Mouse (Mus musculus) lung, embryonic 14.5 days (tissue): ENCODE data around the gene Gm28434. TPM values are rescaled to one million over a fixed set of nuclear protein-coding genes. Genes with fewer than 3 reads are reported as not detected.

Source experiments
- ATAC-seq: fragments of 200-750 bp; cut with Nextera tagmentation; 2 replicates; pipeline ENCODE4 v1.8.0; 2017; ENCODE audit warnings: mild to moderate bottlenecking, moderate TSS enrichment, moderate library complexity; ENCODE audit not compliant: insufficient read depth
- DNase-seq: peaks from one replicate; pipeline ENCODE4 v3.0.0-alpha.2; 2015
- H3K27ac ChIP-seq: fragments of 300-500 bp; sonication (generic); 2 replicates; pipeline ENCODE4 v1.5.1; 2014; ENCODE audit warnings: low read depth, mild to moderate bottlenecking, moderate library complexity
- H3K27me3 ChIP-seq: fragments of 300-500 bp; sonication (generic); 2 replicates; pipeline ENCODE4 v1.6.1; 2014; ENCODE audit warnings: low read length, control low read depth; ENCODE audit not compliant: insufficient read depth
- H3K36me3 ChIP-seq: fragments of 300-500 bp; sonication (generic); 2 replicates; pipeline ENCODE4 v1.6.1; 2014; ENCODE audit warnings: control low read depth; ENCODE audit not compliant: insufficient read depth
- H3K4me1 ChIP-seq: fragments of 300-500 bp; sonication (generic); 2 replicates; pipeline ENCODE4 v1.6.1; 2014; ENCODE audit warnings: antibody characterized with exemption, control low read depth; ENCODE audit not compliant: insufficient read depth
- H3K4me2 ChIP-seq: fragments of 300-500 bp; sonication (generic); 2 replicates; pipeline ENCODE4 v1.6.1; 2014; ENCODE audit warnings: mild to moderate bottlenecking
- H3K4me3 ChIP-seq: fragments of 300-500 bp; sonication (generic); 2 replicates; pipeline ENCODE4 v1.5.1; 2014; ENCODE audit warnings: low read depth, low read length
- H3K9ac ChIP-seq: fragments of 300-500 bp; sonication (generic); 2 replicates; pipeline ENCODE4 v1.6.1; 2014
- H3K9me3 ChIP-seq: fragments of 300-500 bp; sonication (generic); 2 replicates; pipeline ENCODE4 v1.6.1; 2016; ENCODE audit warnings: low read depth, low read length, control low read depth
- CTCF ChIP-seq: IDR thresholded peaks from 2 replicates; pipeline ENCODE4 v1.5.1; 2016; ENCODE audit warnings: antibody characterized with exemption, low read depth
- WGBS: fragments of 180-500 bp; shearing (Covaris S2); extraction: QIAGEN DNeasy Blood & Tissue Kit; methylation state at CpG from one replicate; pipeline ENCODE4 v1.1.7; 2014; 5-methylcytosine and 5-hydroxymethylcytosine counted together
- polyA plus RNA-seq: library from polyadenylated mRNA; unstranded; fragments of >200 nt; fragmentation: Nextera tagmentation; extraction: Ambion mirVana; gene quantifications from 2 replicates; pipeline ENCODE4 v1.2.1, GENCODE M21; 2014

Gm28434 gene
- polyA plus RNA-seq, 1 experiment from 2014 or later, result not detected

DNA sequence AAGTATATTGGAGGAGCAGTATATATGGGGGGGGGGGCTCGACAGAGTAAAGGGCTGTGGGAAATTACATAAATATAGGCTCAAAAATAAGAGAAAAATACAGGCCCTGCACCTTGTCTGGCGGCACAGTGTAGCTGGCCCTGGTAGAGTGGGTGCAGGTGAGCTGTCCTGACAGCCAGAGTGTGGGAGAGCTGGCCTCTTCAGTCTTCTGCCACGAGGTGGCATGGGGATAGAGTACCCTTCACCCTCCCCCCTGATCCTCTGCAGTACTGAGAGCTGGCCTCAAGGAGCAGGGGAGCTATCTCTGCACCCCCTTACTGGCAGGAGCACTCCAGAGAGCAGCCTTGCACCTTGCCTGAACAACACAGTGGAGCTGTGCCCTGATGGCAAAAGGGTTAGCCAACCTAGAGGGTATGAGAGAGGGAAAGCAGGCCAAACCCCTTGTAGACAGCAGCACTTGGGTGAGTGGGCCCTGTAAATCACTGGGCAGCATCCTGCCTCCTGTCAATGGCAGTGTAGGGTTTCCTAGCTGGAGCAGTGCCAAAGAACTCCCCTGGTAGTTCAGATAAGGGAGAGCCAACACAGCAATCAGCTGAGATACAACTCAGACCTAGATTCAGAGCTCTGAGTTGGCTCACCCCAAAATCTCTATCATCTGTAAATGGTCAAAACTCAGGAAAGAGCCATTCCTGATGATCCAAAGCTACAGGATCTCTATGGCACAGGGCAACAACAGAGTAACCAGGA, 13.3 kb downstream of the Gm28434 start:
- no peaks in the 10 kb centered on the region for H3K27me3 ChIP-seq
- no peaks in the 10 kb centered on the region for H3K4me1 ChIP-seq
- no peaks in the 10 kb centered on the region for H3K36me3 ChIP-seq
- no peak overlapping the region for H3K4me3 ChIP-seq
- TF ChIP-seq CTCF, result no peak
- no peak overlapping the region for H3K4me2 ChIP-seq
- DNase-seq, result no peak
- H3K27ac ChIP-seq, result no peak overlapping the region
- H3K9me3 ChIP-seq, result no peaks in the 10 kb centered on the region
- H3K9ac ChIP-seq, result no peak overlapping the region
- ATAC-seq, result no peak
- 51% methylated on average over 3 of the region's 3 CpGs for WGBS

DNA sequence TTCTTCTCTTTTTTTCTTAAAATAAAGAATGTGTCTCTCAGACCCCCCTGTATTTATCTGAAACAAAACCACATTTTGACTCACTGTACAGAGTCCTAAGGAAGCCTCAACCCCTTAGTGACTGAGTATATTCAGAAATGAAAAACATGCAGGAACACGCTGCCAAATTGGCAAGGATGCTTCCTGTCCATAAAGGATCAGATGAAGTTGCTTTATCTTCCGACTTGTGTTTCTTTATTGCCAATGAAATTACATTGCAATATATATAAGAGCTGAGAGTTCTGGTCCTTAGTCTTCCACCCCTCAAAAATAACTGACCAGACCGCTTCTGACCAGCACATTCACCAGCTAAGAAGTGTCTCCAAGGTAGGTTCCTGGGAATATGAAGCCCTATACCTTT, 32.9 kb downstream of the Gm28434 start, which contains the start of gene Smr3a:
Smr3a (plus strand) TSS at position 301 of the 400 bp plus-strand sequence.
- ATAC-seq, result no peak
- Histone ChIP-seq H3K4me2 (no peak within 1 kb of the TSS), H3K36me3 (no peaks in the 10 kb centered on the region), H3K9ac (no peak within 1 kb of the TSS), H3K9me3 (no peaks in the 10 kb centered on the region), H3K4me1 (no peaks in the 10 kb centered on the region), H3K27ac (no peak within 1 kb of the TSS), H3K4me3 (no peak within 1 kb of the TSS), H3K27me3 (no peaks in the 10 kb centered on the region)
- 75% methylated on average over 3 of the region's 3 CpGs for WGBS
- TF ChIP-seq CTCF, result no peak
- no peak for DNase-seq

DNA sequence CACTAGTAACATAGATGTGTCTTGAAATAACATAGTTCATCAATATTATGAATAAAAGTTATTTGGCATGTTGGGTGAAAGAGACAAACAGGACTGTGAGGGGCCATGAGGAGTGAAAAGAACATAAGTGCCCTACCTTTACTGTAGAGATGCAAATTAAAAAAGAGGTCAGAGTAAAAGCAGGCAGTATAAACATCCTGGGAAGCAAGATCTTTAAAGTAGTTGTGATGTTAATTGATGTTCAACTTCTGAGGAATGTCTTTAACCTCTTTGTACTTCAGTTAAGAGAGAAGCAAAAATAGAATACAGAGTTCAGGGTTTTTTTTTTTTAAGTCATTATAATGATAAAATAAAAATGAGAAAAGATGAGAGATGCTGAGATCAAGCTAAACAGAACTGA, 35.9 kb downstream of the Gm28434 start:
- Histone ChIP-seq H3K27ac (no peak overlapping the region), H3K27me3 (no peaks in the 10 kb centered on the region), H3K4me2 (no peak overlapping the region), H3K9ac (no peak overlapping the region), H3K36me3 (no peaks in the 10 kb centered on the region), H3K4me3 (no peak overlapping the region), H3K9me3 (no peaks in the 10 kb centered on the region), H3K4me1 (no peaks in the 10 kb centered on the region)
- no peak for TF ChIP-seq CTCF
- no peak for ATAC-seq
- no peak for DNase-seq

Other genes starting within 250 kb of the Gm28434 start
- not detected in 2 replicates for gene Csn1s2a, start 194.9 kb upstream of the Gm28434 start, polyA plus RNA-seq
- gene Csn1s2b, start 161.4 kb upstream of the Gm28434 start, polyA plus RNA-seq, result not detected in 2 replicates
- not detected in 2 replicates for gene Prr27, start 143.8 kb upstream of the Gm28434 start, polyA plus RNA-seq
- gene Odam, start 84.5 kb upstream of the Gm28434 start, polyA plus RNA-seq, result not detected in 2 replicates
- gene Csn3, start 43.9 kb upstream of the Gm28434 start, polyA plus RNA-seq, result not detected in 2 replicates
- gene 2310003L06Rik, start 58 bp upstream of the Gm28434 start, polyA plus RNA-seq, result not detected in 2 replicates
- not detected in 2 replicates for gene Cabs1, start 9.9 kb downstream of the Gm28434 start, polyA plus RNA-seq
- not detected in 2 replicates for gene Smr3a, start 33.0 kb downstream of the Gm28434 start, polyA plus RNA-seq
- not detected in 2 replicates for gene Smr2, start 117.0 kb downstream of the Gm28434 start, polyA plus RNA-seq
- gene Gm11116, start 142.0 kb downstream of the Gm28434 start, polyA plus RNA-seq, result not detected in 2 replicates
- gene Gm11115, start 184.6 kb downstream of the Gm28434 start, polyA plus RNA-seq, result not detected in 2 replicates